Mouse (Mus musculus): ENCODE data around the gene Sestd1. TPM values are rescaled to one million over a fixed set of nuclear protein-coding genes. Genes with fewer than 3 reads are reported as not detected.

Sestd1 gene
- polyA plus RNA-seq, 1 experiment from 2014 or later, result 19.5 TPM

DNA sequence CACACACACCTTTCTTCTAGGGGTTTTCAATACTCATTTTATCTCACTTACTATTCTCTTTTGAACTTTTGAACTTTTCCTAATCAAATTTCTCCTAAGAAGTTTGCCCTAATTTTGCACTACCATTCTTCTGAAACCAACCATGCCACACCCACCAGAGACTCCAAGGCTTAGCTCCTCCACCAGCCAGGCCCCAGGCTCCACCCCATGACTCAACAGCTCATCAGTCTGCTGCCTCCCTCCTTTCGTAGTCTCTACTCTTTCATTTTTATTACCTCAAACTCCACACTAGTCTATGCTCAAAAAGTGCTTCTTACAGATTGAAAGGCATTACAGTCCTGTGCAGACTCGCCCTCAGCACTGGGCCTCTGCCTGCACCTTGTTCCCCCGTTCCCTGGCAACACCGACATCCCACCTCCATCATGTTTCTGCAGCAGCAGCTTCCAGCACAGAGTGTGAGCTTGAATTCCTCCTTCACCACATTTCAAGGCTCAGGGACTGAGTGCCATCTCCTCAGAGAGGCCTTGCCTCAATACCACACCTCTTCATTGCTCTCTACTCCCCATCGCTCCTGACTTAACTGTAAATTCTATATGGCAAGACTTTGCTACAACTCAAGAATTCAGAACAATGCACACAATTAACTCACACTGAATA is 79.3 kb downstream of the Sestd1 start:
- 80% methylated on average over 5 of the region's 5 CpGs for WGBS
- H3K4me3 ChIP-seq, result no peak overlapping the region
- no peaks in the 10 kb centered on the region for H3K27me3 ChIP-seq
- H3K4me1 ChIP-seq, result 0 out of 2 replicates have a peak, but pooled peaks cover 4% of the 10 kb centered on the region
- peaks cover 27% of the 10 kb centered on the region for H3K36me3 ChIP-seq
- no peak overlapping the region for H3K4me2 ChIP-seq (replicated peaks)
- H3K9me3 ChIP-seq, result no peaks in the 10 kb centered on the region
- no peak; the same call in 1 of the 2 replicates for ATAC-seq (ENCODE audit: low FRiP score, low read depth)
- H3K27ac ChIP-seq, result no peak overlapping the region
- no peak overlapping the region for H3K9ac ChIP-seq

DNA sequence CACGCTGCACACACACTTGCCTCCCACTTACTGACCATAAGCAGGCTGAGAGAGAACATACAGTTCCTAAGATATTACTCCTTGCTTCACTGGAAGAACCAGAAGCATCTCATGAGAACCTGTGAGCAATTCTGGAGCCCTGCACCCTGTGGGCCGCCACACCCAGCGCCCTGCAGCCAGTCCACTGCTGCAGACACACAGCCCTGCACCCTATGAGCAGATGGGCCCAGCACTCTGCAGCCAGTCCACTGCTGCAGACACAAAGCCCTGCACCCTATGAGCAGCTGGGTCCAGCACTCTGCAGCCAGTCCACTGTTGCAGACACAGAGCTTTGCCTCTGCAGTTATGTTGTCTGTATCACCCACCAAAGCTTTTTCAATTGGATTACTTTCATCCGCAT is 80.0 kb downstream of the Sestd1 start:
- Histone ChIP-seq H3K27me3 (no peaks in the 10 kb centered on the region), H3K36me3 (peaks cover 27% of the 10 kb centered on the region), H3K4me1 (0 out of 2 replicates have a peak, but pooled peaks cover 4% of the 10 kb centered on the region), H3K4me2 (replicated peaks) (no peak overlapping the region), H3K9ac (no peak overlapping the region), H3K4me3 (no peak overlapping the region), H3K27ac (no peak overlapping the region), H3K9me3 (no peaks in the 10 kb centered on the region)
- 94% methylated on average over 4 of the region's 4 CpGs for WGBS
- no peak for ATAC-seq (ENCODE audit: low FRiP score, low read depth)

DNA sequence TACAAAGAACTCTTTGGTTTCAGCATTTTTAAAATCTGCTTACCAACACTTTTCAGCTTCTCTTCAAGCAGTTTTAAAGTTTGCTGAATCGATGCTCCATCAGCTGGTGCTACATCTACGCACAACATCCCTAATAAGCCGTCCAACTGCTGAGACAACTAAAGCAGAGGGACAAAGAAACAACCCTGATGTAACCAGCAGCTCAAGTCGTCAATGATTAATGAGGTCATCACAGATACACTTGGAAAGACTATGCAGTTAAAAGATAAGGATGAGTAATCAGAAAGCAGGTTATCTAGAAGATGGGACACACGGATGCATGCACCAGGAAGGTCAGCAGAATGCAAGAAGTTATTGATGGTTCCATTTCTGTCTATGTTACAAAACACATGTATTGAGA is 82.1 kb downstream of the Sestd1 start:
- H3K9ac ChIP-seq, result no peak overlapping the region
- 81% methylated on average over 5 of the region's 5 CpGs for WGBS
- H3K4me1 ChIP-seq, result 0 out of 2 replicates have a peak, but pooled peaks cover 4% of the 10 kb centered on the region
- no peak for ATAC-seq (ENCODE audit: low FRiP score, low read depth)
- H3K36me3 ChIP-seq, result peaks cover 48% of the 10 kb centered on the region
- H3K27me3 ChIP-seq, result no peaks in the 10 kb centered on the region
- no peaks in the 10 kb centered on the region for H3K9me3 ChIP-seq
- no peak overlapping the region for H3K4me3 ChIP-seq
- H3K4me2 ChIP-seq (replicated peaks), result no peak overlapping the region
- no peak overlapping the region for H3K27ac ChIP-seq

DNA sequence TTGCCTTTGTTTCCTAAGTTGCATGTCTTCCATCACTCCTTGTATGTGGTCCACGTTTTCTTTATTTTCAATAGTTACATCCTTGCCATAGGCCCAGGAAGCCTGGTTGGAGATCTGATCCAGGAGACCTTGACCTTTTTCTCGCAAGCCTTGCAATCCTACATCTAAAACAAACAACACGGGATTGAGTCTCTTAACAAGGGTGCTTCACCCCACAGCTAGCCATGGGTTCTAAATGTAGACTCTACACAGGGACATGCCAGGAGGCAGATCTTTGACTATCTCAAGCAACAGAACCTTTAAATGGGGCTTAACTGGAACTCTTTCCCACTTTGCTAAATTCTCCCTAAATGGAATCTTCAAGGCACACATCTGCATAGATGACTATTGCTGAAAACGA is 83.6 kb downstream of the Sestd1 start:
- no peak overlapping the region for H3K4me3 ChIP-seq
- 87% methylated on average over 4 of the region's 4 CpGs for WGBS

DNA sequence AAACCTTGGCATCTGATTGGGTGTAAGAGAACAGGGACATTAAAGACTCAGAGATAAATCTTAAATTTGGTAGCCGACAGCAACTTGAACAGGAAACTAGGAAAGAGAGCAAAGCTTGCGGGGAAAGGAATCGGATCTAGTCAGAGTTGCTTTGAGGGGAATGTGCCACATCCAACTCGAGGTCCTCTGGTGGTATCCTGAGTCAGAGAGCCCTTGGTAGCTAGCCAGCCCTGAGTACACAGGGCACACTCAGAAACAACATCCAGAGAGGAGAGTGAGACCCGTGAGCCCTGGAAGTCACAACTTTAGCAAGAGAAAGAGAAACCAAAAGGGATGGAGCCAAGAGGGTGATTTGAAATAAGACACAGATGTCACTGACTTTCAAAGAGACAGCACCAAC is 85.3 kb downstream of the Sestd1 start:
- no peak overlapping the region for H3K9ac ChIP-seq
- no peaks in the 10 kb centered on the region for H3K4me1 ChIP-seq
- H3K36me3 ChIP-seq, result peaks cover 61% of the 10 kb centered on the region
- H3K27me3 ChIP-seq, result no peaks in the 10 kb centered on the region
- no peak overlapping the region for H3K4me2 ChIP-seq (replicated peaks)
- no peaks in the 10 kb centered on the region for H3K9me3 ChIP-seq
- H3K4me3 ChIP-seq, result no peak overlapping the region
- ATAC-seq (ENCODE audit: low FRiP score, low read depth), result no peak
- WGBS, result 83% methylated on average over 5 of the region's 5 CpGs
- H3K27ac ChIP-seq, result no peak overlapping the region

More for the DNA sequence above, 83.6 kb downstream of the Sestd1 start:
- no peak for ATAC-seq (ENCODE audit: low FRiP score, low read depth)
- Histone ChIP-seq H3K36me3 (peaks cover 50% of the 10 kb centered on the region), H3K27me3 (no peaks in the 10 kb centered on the region), H3K9me3 (no peaks in the 10 kb centered on the region), H3K4me1 (0 out of 2 replicates have a peak, but pooled peaks cover 4% of the 10 kb centered on the region), H3K9ac (no peak overlapping the region), H3K4me2 (replicated peaks) (no peak overlapping the region), H3K27ac (no peak overlapping the region)

DNA sequence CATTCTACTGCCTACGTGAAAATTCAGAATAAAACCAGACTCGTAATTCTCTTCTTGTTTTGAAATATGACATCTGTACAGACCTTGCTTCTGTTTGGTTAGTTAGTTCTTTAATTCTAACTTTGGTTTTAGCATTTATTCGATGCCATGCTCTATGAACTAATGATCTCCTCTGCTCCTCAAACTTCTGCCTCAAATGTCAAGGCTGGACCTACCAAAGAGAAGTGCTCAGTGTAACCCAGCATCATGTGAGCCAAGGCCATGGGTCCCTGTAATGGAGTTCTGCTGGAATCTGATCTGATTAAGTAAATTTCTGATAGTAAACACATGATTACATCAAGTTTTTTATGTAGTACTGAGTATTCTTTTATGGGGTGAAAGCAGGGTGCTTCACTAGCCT is 88.6 kb downstream of the Sestd1 start:
- ATAC-seq (ENCODE audit: low FRiP score, low read depth), result no peak
- WGBS, result 95% methylated on average over 3 of the region's 3 CpGs
- Histone ChIP-seq H3K27me3 (no peaks in the 10 kb centered on the region), H3K9ac (no peak overlapping the region), H3K36me3 (peaks cover 81% of the 10 kb centered on the region), H3K27ac (no peak overlapping the region), H3K4me2 (replicated peaks) (no peak overlapping the region), H3K4me1 (no peaks in the 10 kb centered on the region), H3K4me3 (no peak overlapping the region), H3K9me3 (no peaks in the 10 kb centered on the region)

DNA sequence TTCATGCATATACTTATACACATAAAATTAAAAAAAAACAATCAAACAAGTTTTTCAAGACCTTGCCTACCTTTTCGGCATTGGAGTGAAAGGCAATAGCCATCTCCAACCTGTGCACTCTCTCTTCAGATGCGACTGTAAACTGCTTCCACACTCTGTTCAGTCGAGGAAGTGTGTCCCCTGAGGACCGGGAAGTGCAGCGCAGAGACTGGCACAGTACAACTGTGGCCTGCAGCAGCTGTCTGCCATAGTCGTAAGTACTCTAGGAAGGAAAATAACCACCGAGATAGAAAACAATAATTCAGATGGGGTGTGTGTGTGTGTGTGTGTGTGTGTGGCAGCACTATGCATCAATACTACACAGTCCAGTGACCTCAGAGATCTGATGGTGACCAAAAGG is 89.5 kb downstream of the Sestd1 start:
- ATAC-seq (ENCODE audit: low FRiP score, low read depth), result no peak
- Histone ChIP-seq H3K4me3 (no peak overlapping the region), H3K27ac (no peak overlapping the region), H3K4me2 (replicated peaks) (no peak overlapping the region), H3K36me3 (peaks cover 80% of the 10 kb centered on the region), H3K4me1 (no peaks in the 10 kb centered on the region), H3K9ac (no peak overlapping the region), H3K9me3 (no peaks in the 10 kb centered on the region), H3K27me3 (no peaks in the 10 kb centered on the region)
- 91% methylated on average over 7 of the region's 7 CpGs for WGBS

DNA sequence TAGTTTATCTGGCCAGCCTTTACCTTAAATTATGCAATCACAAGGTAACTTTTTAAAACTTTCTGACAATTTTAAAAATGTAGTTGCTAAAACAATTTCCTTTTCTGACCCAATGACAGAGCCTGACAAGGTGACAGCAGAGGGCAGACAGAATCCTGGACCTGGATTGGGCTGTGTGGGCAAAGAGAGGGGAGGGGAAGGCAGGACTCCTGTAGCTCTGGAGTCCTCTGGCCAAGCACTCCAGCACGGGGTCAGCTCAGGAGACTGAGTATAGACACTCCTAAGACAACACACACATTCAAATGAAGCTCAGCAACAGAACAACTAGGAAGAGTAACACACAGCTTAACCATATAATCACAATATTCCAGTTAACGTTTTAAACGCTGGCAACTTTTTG is 90.1 kb downstream of the Sestd1 start:
- H3K27me3 ChIP-seq, result no peaks in the 10 kb centered on the region
- WGBS, result 87% methylated on average over 3 of the region's 3 CpGs
- H3K9ac ChIP-seq, result no peak overlapping the region
- H3K4me2 ChIP-seq (replicated peaks), result no peak overlapping the region
- H3K9me3 ChIP-seq, result no peaks in the 10 kb centered on the region
- no peak overlapping the region for H3K27ac ChIP-seq
- no peaks in the 10 kb centered on the region for H3K4me1 ChIP-seq
- H3K4me3 ChIP-seq, result no peak overlapping the region
- no peak for ATAC-seq (ENCODE audit: low FRiP score, low read depth)
- peaks cover 79% of the 10 kb centered on the region for H3K36me3 ChIP-seq

DNA sequence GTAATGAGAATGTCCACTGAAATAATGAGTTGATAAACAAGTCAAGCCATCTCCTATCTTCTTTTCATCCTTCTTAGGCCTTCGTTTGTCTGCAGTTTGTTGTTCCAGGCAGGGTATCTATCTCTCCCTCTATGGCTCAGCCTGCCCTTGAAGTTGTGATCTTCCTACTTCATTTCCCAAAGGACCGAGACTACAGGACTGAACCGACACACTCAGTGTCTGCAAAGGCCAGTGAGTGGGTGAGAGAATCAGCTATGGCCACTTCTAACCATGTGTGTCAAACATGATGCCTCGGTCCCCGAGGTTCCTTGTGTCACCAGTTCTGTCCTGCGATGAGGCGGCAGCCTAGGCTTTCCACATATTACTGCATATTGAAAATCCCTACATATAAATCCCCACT is 90.7 kb downstream of the Sestd1 start:
- Histone ChIP-seq H3K4me2 (replicated peaks) (no peak overlapping the region), H3K4me3 (no peak overlapping the region), H3K9ac (no peak overlapping the region), H3K9me3 (no peaks in the 10 kb centered on the region), H3K27ac (no peak overlapping the region), H3K4me1 (no peaks in the 10 kb centered on the region), H3K36me3 (peaks cover 76% of the 10 kb centered on the region), H3K27me3 (no peaks in the 10 kb centered on the region)
- 96% methylated on average over 7 of the region's 7 CpGs for WGBS
- no peak for ATAC-seq (ENCODE audit: low FRiP score, low read depth)

DNA sequence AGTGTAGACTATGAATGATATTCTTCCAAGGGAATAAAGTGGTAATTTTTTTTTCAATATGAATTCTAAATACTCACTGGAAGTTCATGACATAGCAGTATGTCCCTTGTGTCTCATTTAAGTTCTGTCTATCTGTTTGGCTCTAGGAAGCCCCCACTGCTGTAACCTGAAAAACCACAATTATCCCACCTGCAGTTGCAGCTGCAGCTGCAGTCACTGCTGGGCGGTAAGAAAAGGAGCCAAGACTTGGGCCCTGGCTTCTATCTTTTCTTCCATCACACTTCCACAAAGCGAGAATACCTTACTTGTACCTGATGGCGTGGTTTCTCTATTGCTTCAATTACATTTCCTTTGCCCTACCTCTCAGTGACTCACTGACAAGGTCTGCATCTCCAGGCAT is 92.9 kb downstream of the Sestd1 start:
- no peak overlapping the region for H3K27ac ChIP-seq
- H3K4me3 ChIP-seq, result no peak overlapping the region
- WGBS, result 87% methylated on average over 3 of the region's 3 CpGs
- ATAC-seq (ENCODE audit: low FRiP score, low read depth), result no peak
- no peaks in the 10 kb centered on the region for H3K4me1 ChIP-seq
- no peak overlapping the region for H3K4me2 ChIP-seq (replicated peaks)
- H3K36me3 ChIP-seq, result peaks cover 69% of the 10 kb centered on the region
- no peaks in the 10 kb centered on the region for H3K27me3 ChIP-seq
- H3K9ac ChIP-seq, result no peak overlapping the region
- H3K9me3 ChIP-seq, result no peaks in the 10 kb centered on the region

DNA sequence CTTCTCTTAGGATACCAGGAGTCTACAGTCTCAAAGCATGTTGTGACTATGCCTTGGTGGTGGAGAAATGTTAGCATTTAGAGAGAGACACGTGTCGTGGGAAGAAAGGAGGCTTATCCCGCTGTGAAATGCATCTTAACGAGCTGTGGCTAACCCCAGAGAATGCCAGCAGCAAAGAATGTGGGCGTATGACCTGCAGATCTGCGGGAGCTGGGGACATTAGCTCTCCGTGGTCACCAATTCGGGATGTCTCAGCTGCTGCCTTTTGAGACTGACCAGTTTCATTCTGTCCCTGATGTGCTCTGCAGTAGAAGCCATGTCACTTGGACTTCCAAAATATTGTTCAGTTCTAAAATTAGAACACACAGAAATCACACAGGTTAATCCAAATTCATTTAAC is 93.5 kb downstream of the Sestd1 start:
- H3K4me1 ChIP-seq, result no peaks in the 10 kb centered on the region
- no peaks in the 10 kb centered on the region for H3K9me3 ChIP-seq
- no peaks in the 10 kb centered on the region for H3K27me3 ChIP-seq
- ATAC-seq (ENCODE audit: low FRiP score, low read depth), result no peak
- 51% methylated on average over 8 of the region's 8 CpGs for WGBS
- no peak overlapping the region for H3K4me2 ChIP-seq (replicated peaks)
- no peak overlapping the region for H3K9ac ChIP-seq
- H3K27ac ChIP-seq, result no peak overlapping the region
- H3K36me3 ChIP-seq, result peaks cover 63% of the 10 kb centered on the region
- H3K4me3 ChIP-seq, result no peak overlapping the region

DNA sequence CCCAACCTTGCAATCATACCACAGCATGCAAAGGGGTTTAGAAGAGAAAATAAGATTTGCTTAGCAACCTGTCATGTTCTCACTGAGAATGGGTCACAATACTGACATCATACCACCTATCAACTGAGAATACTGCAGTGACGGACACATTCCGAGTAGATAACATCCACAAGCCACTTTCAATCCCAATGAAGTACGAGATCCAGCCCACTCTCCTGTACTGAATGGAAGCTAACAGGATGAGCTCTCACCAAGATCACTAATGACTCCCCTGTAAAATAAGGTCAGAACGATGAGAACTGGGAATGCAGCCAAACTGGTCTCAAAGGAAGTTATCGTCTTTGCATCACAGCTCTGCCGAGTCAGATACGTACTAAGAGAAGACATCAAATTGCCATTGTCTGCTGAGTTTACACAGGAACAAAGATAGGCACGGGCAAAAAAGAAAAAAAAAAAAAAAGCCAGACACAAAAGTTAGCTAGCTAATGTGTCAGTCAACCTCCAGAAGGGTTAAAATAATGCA is 96.3 kb downstream of the Sestd1 start:
- ATAC-seq (ENCODE audit: low FRiP score, low read depth), result no peak
- no peak overlapping the region for H3K4me2 ChIP-seq (replicated peaks)
- no peaks in the 10 kb centered on the region for H3K9me3 ChIP-seq
- WGBS, result 82% methylated on average over 8 of the region's 8 CpGs
- H3K27ac ChIP-seq, result no peak overlapping the region
- H3K27me3 ChIP-seq, result no peaks in the 10 kb centered on the region
- H3K4me3 ChIP-seq, result no peak overlapping the region
- H3K9ac ChIP-seq, result no peak overlapping the region
- no peaks in the 10 kb centered on the region for H3K4me1 ChIP-seq
- H3K36me3 ChIP-seq, result peaks cover 42% of the 10 kb centered on the region

DNA sequence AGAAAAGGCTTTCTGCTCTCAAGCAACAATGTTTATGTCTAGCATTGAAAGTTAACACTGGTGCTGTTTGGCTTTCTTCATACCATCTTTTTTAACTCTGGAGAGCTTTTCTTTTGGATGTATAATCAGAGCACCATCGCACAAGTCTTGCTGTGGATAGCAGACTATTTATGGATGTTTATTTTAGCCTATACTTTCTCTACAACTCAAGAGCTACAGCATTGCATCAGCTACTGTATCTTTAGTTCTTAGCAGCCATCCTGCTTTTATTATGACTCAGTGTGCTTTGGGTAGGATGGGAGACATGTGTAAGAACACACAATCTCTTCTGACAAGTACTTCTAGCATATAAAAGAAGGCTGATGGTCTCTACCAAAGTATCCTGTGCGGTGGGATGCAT is 96.7 kb downstream of the Sestd1 start:
- no peaks in the 10 kb centered on the region for H3K4me1 ChIP-seq
- no peak overlapping the region for H3K4me2 ChIP-seq (replicated peaks)
- H3K27me3 ChIP-seq, result no peaks in the 10 kb centered on the region
- 97% methylated on average over 2 of the region's 2 CpGs for WGBS
- no peak overlapping the region for H3K9ac ChIP-seq
- H3K36me3 ChIP-seq, result peaks cover 39% of the 10 kb centered on the region
- no peak for ATAC-seq (ENCODE audit: low FRiP score, low read depth)
- H3K27ac ChIP-seq, result no peak overlapping the region
- no peak overlapping the region for H3K4me3 ChIP-seq
- no peaks in the 10 kb centered on the region for H3K9me3 ChIP-seq

All from limb, embryonic 13.5 days (tissue).